In the genomic region with DNA sequence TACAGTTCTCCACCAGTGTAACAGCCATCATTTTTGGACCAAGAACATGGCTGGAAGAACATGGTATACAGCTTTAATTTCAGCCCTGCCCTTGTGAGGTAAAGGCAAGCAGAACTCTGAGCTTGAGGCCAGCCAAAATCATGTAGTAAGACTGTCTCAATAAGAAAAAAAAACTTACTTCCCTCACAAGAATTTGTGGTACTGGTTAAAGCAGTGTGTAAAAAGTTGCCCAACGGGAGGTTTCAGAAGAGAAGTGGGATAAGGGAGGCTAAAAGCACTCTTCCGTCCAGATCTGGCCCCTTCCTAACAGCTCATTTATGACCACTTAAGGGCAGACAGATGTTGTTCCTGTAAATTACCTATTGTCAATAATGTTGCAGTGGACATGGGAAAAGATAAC, we compare ENCODE assay signal across 29 mouse cellular contexts. TPM values are rescaled to one million over a fixed set of nuclear protein-coding genes. Genes with fewer than 3 reads are reported as not detected.
DNase-seq lines count a peak whose midpoint lies in the region; ATAC-seq and TF ChIP-seq lines count a peak whose summit lies in the region.
"Had no signal": no experiment of that assay in that cellular context is flagged by ENCODE, and none has a peak within 500 bp of the region (broad histone marks: within the 10 kb centered on the region; RNA-seq: fewer than 3 reads in every experiment).

No protein-coding gene starts in this region.

- H3K4me1 ChIP-seq in CH12.LX (ENCODE audit: control insufficient read depth in 1 of 2, insufficient read depth in 2 of 2) = peaks cover 0 to 10% of the 10 kb centered on the region in 2 experiments; a peak in 1 of 4 replicates
- peaks cover 6% of the 10 kb centered on the region for H3K4me1 ChIP-seq in intestine, embryonic 16.5 days (ENCODE audit: control insufficient read depth, insufficient read depth, low read length)
- peaks cover 10% of the 10 kb centered on the region; the same call in 1 of the 2 replicates for H3K4me1 ChIP-seq in small intestine, adult 2 months (ENCODE audit: control insufficient read depth, insufficient read depth, insufficient read length, low read length)
- H3K4me1 ChIP-seq in midbrain, embryonic 10.5 days = peaks cover 7% of the 10 kb centered on the region; the same call in 1 of the 2 replicates
- H3K4me1 ChIP-seq: limb, embryonic 15.5 days; liver, embryonic 15.5 days; neural tube, embryonic 12.5 days had no signal

- in situ Hi-C loops in CH12.LX (cut with MboI; ENCODE audit: low pct_ligation_motif_present, low pct_unique_long_range_greater_than_20kb, low sequenced_read_pairs) = no loop called here

- TF ChIP-seq RAD21 in CH12.LX (IDR thresholded peaks at IDR 0.05; ENCODE audit: low read depth, low read length) = no peak

- no peak overlapping the region for H3K9ac ChIP-seq in CH12.LX (ENCODE audit: insufficient read depth, low read depth)
- no peak overlapping the region for H3K9ac ChIP-seq in intestine, embryonic 16.5 days (ENCODE audit: low read depth, low read length)
- H3K9ac ChIP-seq: heart, embryonic 15.5 days; hindbrain, embryonic 14.5 days; limb, embryonic 15.5 days; liver, embryonic 15.5 days; lung, embryonic 14.5 days; neural tube, embryonic 12.5 days had no signal

- H3K9me3 ChIP-seq in CH12.LX (replicated peaks; ENCODE audit: low read length) = no peaks in the 10 kb centered on the region
- H3K9me3 ChIP-seq in intestine, embryonic 16.5 days (ENCODE audit: control insufficient read depth, low read length) = no peaks in the 10 kb centered on the region
- no peaks in the 10 kb centered on the region for H3K9me3 ChIP-seq in midbrain, embryonic 10.5 days (replicated peaks)
- H3K9me3 ChIP-seq: heart, embryonic 15.5 days; limb, embryonic 10.5 days; limb, embryonic 15.5 days; liver, embryonic 15.5 days; neural tube, embryonic 12.5 days had no signal

- TF ChIP-seq EP300 in CH12.LX (IDR thresholded peaks at IDR 0.05; ENCODE audit: low read length) = no peak

- H3K36me3 ChIP-seq in CH12.LX (replicated peaks in 1 of 2; ENCODE audit: control insufficient read depth in 1 of 2, insufficient read depth in 1 of 2, low read length in 1 of 2) = peaks cover 0 to 10% of the 10 kb centered on the region in 2 experiments
- no peaks in the 10 kb centered on the region for H3K36me3 ChIP-seq in intestine, embryonic 16.5 days (ENCODE audit: control insufficient read depth, insufficient read depth, low read length)
- no peaks in the 10 kb centered on the region for H3K36me3 ChIP-seq in small intestine, adult 2 months (ENCODE audit: control insufficient read depth, insufficient read depth, low read length)
- peaks cover 3% of the 10 kb centered on the region; the same call in 1 of the 2 replicates for H3K36me3 ChIP-seq in midbrain, embryonic 10.5 days
- H3K36me3 ChIP-seq: heart, embryonic 15.5 days; limb, embryonic 10.5 days; limb, embryonic 15.5 days; liver, embryonic 15.5 days; neural tube, embryonic 12.5 days had no signal

- H3K4me3 ChIP-seq in CH12.LX (replicated peaks in 1 of 3; ENCODE audit: low read depth in 2 of 3, low read length in 2 of 3, poor library complexity in 1 of 3) = no peak overlapping the region
- no peak overlapping the region for H3K4me3 ChIP-seq in intestine, embryonic 16.5 days (ENCODE audit: low read length)
- no peak overlapping the region for H3K4me3 ChIP-seq in small intestine, adult 2 months (ENCODE audit: low read depth, low read length)
- no peak overlapping the region for H3K4me3 ChIP-seq in midbrain, embryonic 10.5 days
- H3K4me3 ChIP-seq: erythroblast, embryonic 14.5 days; heart, embryonic 15.5 days; layer of hippocampus, adult 2 months; limb, embryonic 10.5 days; limb, embryonic 15.5 days; liver, embryonic 15.5 days; myocyte; neural tube, embryonic 12.5 days had no signal

- H3K4me2 ChIP-seq in CH12.LX (ENCODE audit: insufficient read depth, low read depth, poor library complexity, severe bottlenecking) = no peak overlapping the region
- no peak overlapping the region for H3K4me2 ChIP-seq in intestine, embryonic 16.5 days (ENCODE audit: low read depth, low read length)
- H3K4me2 ChIP-seq: heart, embryonic 15.5 days; hindbrain, embryonic 14.5 days; limb, embryonic 15.5 days; liver, embryonic 15.5 days; lung, embryonic 14.5 days; midbrain, embryonic 11.5 days; neural tube, embryonic 12.5 days had no signal

- no peak overlapping the region for H3K27ac ChIP-seq in CH12.LX (ENCODE audit: insufficient read depth, low read depth)
- no peak overlapping the region for H3K27ac ChIP-seq in intestine, embryonic 16.5 days (ENCODE audit: low read length)
- peak overlapping the region; percentile 41 for H3K27ac ChIP-seq in small intestine, adult 2 months (ENCODE audit: insufficient read depth, low read depth, low read length)
- no peak overlapping the region for H3K27ac ChIP-seq in midbrain, embryonic 10.5 days (replicated peaks)
- H3K27ac ChIP-seq: heart, embryonic 15.5 days; hindbrain, embryonic 14.5 days; layer of hippocampus, adult 2 months; limb, embryonic 10.5 days; limb, embryonic 15.5 days; liver, embryonic 15.5 days; macrophage; neural tube, embryonic 12.5 days had no signal

- no peak for TF ChIP-seq CTCF in CH12.LX (conservative IDR thresholded peaks at IDR 0.05 in 1 of 2, IDR thresholded peaks at IDR 0.05 in 1 of 2; ENCODE audit: low read depth in 2 of 2, low read length in 2 of 2)
- TF ChIP-seq CTCF in small intestine, adult 2 months (IDR thresholded peaks at IDR 0.05; ENCODE audit: extremely low read depth, insufficient read length, insufficient replicate concordance, low read depth, low read length) = no peak

- dilution Hi-C loops in CH12.LX (cut with MboI; ENCODE audit: extremely low pct_ligation_motif_present, extremely low pct_unique_long_range_greater_than_20kb, low sequenced_read_pairs) = no loop called here

- peak; percentile 22; the same call in 1 of the 2 replicates for ATAC-seq in intestine, embryonic 16.5 days
- ATAC-seq: forebrain, embryonic 16.5 days; midbrain, embryonic 16.5 days had no signal

- peak; percentile 15 for DNase-seq in layer of hippocampus, adult 9-11 months
- DNase-seq in layer of hippocampus, postnatal 36 days = no peak
- DNase-seq in CH12.LX (ENCODE audit: extremely low read depth) = no peak
- no peak for DNase-seq in urinary bladder, postnatal 4 days (ENCODE audit: low spot score in 2 of 2)
- no peak for DNase-seq in midbrain, embryonic 10.5 days (ENCODE audit: low spot score)
- DNase-seq: adrenal gland, postnatal 14 days; cerebellum, adult 11-12 months; cerebellum, adult 9-11 months; heart, postnatal 36 days; kidney, adult 2 months; kidney, postnatal 36 days; lung, embryonic 14.5 days; right cerebral cortex, adult 18-20 months; thymus, adult 2 months had no signal

- no peaks in the 10 kb centered on the region for H3K79me2 ChIP-seq in CH12.LX (replicated peaks; ENCODE audit: control insufficient read depth, extremely low read depth, insufficient read depth, poor library complexity, severe bottlenecking)

- 60% methylated on average over 2 of the region's 2 CpGs for WGBS in intestine, embryonic 16.5 days
- 28% methylated on average over 2 of the region's 2 CpGs for WGBS in small intestine, adult 2 months
- 87% methylated on average over 2 of the region's 2 CpGs for WGBS in midbrain, embryonic 10.5 days

- no peaks in the 10 kb centered on the region for H3K27me3 ChIP-seq in CH12.LX (replicated peaks)
- H3K27me3 ChIP-seq in intestine, embryonic 16.5 days (replicated peaks; ENCODE audit: control insufficient read depth, insufficient read depth, low read length) = no peaks in the 10 kb centered on the region
- H3K27me3 ChIP-seq in small intestine, adult 2 months (ENCODE audit: control insufficient read depth, insufficient read depth, low read length) = no peaks in the 10 kb centered on the region
- no peaks in the 10 kb centered on the region for H3K27me3 ChIP-seq in midbrain, embryonic 10.5 days (ENCODE audit: low read depth, poor library complexity, severe bottlenecking)
- H3K27me3 ChIP-seq: heart, embryonic 15.5 days; limb, embryonic 15.5 days; liver, embryonic 15.5 days; neural tube, embryonic 12.5 days had no signal

- TF ChIP-seq POLR2A in CH12.LX (IDR thresholded peaks at IDR 0.05; ENCODE audit: low read depth, low read length) = no peak
- TF ChIP-seq POLR2A in small intestine, adult 2 months (IDR thresholded peaks at IDR 0.05; ENCODE audit: low read depth, low read length) = no peak

TF ChIP-seq in CH12.LX, 34 proteins besides CTCF, POLR2A, EP300 and RAD21:
- TF ChIP-seq MXI1 (IDR thresholded peaks at IDR 0.05; ENCODE audit: low read depth, low read length) (no peak), TBP (conservative IDR thresholded peaks at IDR 0.05; ENCODE audit: low read depth, low read length) (peak; percentile 74), CHD1 (IDR thresholded peaks at IDR 0.05; ENCODE audit: low read depth, low read length) (no peak), MYC (IDR thresholded peaks at IDR 0.05; ENCODE audit: low read depth, low read length) (no peak)

RNA-seq across cellular contexts. Expression of gene Gpr137c, which starts 39.9 kb away (rescaled TPM):
- total RNA-seq in layer of hippocampus, postnatal 36 days (2021) = 10 to 100 TPM; 21.0 to 21.7 TPM
- total RNA-seq in CH12.LX (2012; rRNA removed) (0.13 and 0.55 TPM in 2 replicates), CH12.LX (2014; rRNA removed) (0.12 TPM in 1 of 2 replicates, not detected in the other)
- 0.07 and 0.19 TPM in 2 replicates for polyA plus RNA-seq in CH12.LX (2012; ENCODE audit: insufficient read length, low read depth)
- 0.82 and 0.93 TPM in 2 replicates for polyA plus RNA-seq in intestine, embryonic 16.5 days (2015; fragmentation: Nextera tagmentation; extraction: Ambion mirVana)
- 2.1 and 2.4 TPM in 2 replicates for polyA plus RNA-seq in small intestine, adult 2 months (2012; rRNA removed)
- polyA plus RNA-seq in midbrain, embryonic 10.5 days (2016; fragmentation: Nextera tagmentation; extraction: Ambion mirVana) = 4.1 and 6.0 TPM in 2 replicates
- polyA plus RNA-seq: erythroblast, embryonic 14.5 days had no signal

RNA-seq across cellular contexts. Expression of gene Txndc16, which starts 40.5 kb away (rescaled TPM):
- total RNA-seq in layer of hippocampus, postnatal 36 days (2021) = 10 to 100 TPM; 56.6 to 59.7 TPM
- total RNA-seq in CH12.LX (2012; rRNA removed) (11.4 and 15.2 TPM in 2 replicates), CH12.LX (2014; rRNA removed) (8.0 and 8.7 TPM in 2 replicates)
- 7.8 and 8.8 TPM in 2 replicates for polyA plus RNA-seq in CH12.LX (2012; ENCODE audit: insufficient read length, low read depth)
- 10.3 and 11.5 TPM in 2 replicates for polyA plus RNA-seq in intestine, embryonic 16.5 days (2015; fragmentation: Nextera tagmentation; extraction: Ambion mirVana)
- polyA plus RNA-seq in small intestine, adult 2 months (2012; rRNA removed) = 0.90 and 1.4 TPM in 2 replicates
- polyA plus RNA-seq in midbrain, embryonic 10.5 days (2016; fragmentation: Nextera tagmentation; extraction: Ambion mirVana) = 15.8 and 17.3 TPM in 2 replicates
- polyA plus RNA-seq: erythroblast, embryonic 14.5 days had no signal
